Mouse (Mus musculus): ENCODE measurements around the gene Olfr447.

Olfr447 gene

GRCm38 (mm10) chr6:42908578-42908977, at the start of gene Olfr447:
TSS of gene Olfr447 (plus strand) at chr6:42908878.
- DNase-seq: no peak

- DNase-seq: peak; percentile 64
These were observed 48.4 kb upstream of the Olfr447 start for GRCm38 (mm10) chr6:42860222-42860819.

GRCm38 (mm10) chr6:42869695-42870094, 39.0 kb upstream of the Olfr447 start:
- DNase-seq: no peak

GRCm38 (mm10) chr6:42876323-42876722, 32.4 kb upstream of the Olfr447 start:
- no peak for DNase-seq

- DNase-seq: no peak
These were observed 18.5 kb upstream of the Olfr447 start, which contains the start of gene Olfr448 for GRCm38 (mm10) chr6:42890141-42890540. TSS of gene Olfr448 (plus strand) at chr6:42890441.

- no peak for DNase-seq
These were observed 8.3 kb upstream of the Olfr447 start for GRCm38 (mm10) chr6:42900345-42900744.

- DNase-seq: no peak
These were observed 12.4 kb downstream of the Olfr447 start, which contains the start of gene Olfr446 for GRCm38 (mm10) chr6:42921077-42921476. TSS of gene Olfr446 (plus strand) at chr6:42921377.

GRCm38 (mm10) chr6:42948767-42949166, 40.1 kb downstream of the Olfr447 start, which contains the start of gene Olfr444:
TSS of gene Olfr444 (plus strand) at chr6:42949067.
- no peak for DNase-seq

Measured in kidney, adult 9 months (tissue).